Mouse (Mus musculus) ZHBTc4 (cell line): Measurements from ENCODE around the gene 5730455P16Rik.
A peak's percentile ranks its signal among the peaks of the same experiment; 100 is the strongest.
"Not testable (repeated sequence)": the region's sequence is repeated elsewhere in the genome, so short reads cannot be mapped to it uniquely, and the experiment has no call there.

ENCODE experiments used
- DNase-seq: peaks from one replicate; pipeline ENCODE4 v3.0.0-alpha.2; 2011; ENCODE audit warnings: low read depth, low spot score

5730455P16Rik gene

DNA sequence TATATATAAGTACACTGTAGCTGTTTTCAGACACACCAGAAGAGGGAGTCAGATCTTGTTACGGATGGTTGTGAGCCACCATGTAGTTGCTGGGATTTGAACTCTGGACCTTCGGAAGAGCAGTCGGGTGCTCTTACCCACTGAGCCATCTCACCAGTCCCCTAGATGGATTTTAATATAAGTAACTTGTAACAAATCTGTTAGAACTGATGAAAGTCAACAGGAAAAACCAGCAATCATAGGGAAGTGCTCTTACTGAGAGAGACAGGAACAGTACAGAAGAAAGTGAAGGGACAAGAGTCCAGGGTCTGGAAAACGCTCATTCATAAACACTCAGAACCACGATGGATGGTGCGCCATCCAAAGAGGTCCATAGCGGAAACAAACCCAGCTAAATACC lies 1.4 kb upstream of the 5730455P16Rik start:
- not testable (repeated sequence) for DNase-seq

DNA sequence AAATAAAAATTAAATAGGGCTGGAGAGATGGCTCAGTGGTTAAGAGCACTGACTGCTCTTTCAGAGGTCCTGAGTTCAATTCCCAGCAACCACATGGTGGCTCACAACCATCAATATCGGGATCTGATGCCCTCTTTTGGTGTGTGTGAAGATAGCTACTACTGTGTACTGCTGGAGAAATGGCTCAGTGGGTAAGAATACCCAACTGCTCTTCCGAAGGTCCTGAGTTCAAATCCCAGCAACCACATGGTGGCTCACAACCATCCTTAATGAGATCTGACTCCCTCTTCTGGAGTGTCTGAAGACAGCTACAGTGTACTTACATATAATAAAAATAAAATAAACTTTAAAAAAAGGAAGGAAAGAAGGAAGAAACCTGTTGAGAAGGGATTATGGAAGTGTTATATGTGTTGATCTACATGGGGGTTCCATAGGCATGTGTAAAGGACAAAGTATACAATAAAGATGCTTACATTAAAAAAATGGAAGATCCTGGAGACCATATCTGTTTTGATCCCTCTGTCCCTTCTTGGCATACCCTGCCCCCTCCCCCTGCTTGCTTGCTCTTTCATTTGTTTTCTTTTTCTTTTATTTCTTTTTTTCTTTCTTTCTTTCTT lies 726 bp upstream of the 5730455P16Rik start:
- DNase-seq: not testable (repeated sequence)

DNA sequence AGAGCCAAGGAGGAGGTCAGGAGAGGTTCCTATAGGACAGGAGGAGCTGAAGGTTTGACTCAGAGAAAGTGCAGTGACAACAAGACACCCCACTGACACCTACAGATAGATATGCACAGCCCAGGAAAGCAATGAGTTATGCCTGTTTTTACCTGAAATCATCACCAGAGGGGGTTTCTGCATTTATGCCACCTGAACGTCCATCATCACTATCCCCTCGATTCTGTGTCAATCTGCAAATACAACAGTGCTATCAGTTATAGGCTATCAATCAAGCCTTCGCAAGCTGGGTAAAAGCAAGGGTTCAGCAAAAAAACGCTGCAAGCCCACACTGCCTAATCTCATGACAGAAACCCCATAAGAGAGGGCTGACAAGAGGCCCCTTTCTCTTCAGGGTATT lies 1.2 kb downstream of the 5730455P16Rik start:
- DNase-seq: no peak

DNA sequence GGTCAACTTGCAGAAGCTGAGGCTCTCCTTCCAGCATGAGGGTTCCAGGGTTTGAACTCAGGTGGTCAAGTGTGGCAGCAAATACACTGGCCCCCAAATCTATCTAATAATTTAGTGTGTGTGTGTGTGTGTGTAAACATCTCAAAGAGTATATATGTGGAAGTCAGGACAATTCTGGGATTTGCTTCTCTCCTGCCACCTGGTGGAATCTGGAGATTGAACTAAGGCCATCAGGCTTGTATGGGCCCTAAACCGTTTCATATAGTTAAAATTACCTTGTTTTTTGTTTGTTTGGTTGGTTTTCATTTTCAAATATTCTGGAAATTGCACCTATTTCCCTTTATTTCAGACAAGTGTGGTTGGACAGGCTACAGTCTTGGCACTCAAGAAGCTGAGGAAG lies 8.9 kb downstream of the 5730455P16Rik start:
- no peak for DNase-seq

DNA sequence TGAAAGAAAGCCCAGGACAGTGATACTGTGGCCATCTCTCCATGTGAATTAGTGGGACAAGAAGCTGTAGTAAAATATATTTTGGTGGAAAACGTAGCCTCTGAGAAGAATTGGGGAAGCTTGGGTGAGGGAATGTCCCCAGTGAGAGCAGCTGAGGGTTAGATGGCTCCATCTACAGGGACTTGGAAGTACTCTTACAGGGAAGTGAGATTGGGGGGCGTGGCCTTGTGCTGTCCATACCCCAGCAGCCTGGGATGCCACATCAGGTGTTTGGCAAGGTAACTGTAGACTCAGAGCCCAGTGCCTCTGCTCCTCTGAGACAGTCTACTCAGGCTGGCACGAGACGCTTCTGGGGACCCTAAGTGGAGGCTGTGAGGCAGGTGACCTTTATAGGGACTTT lies 23.0 kb downstream of the 5730455P16Rik start:
- peak; percentile 73 for DNase-seq

DNA sequence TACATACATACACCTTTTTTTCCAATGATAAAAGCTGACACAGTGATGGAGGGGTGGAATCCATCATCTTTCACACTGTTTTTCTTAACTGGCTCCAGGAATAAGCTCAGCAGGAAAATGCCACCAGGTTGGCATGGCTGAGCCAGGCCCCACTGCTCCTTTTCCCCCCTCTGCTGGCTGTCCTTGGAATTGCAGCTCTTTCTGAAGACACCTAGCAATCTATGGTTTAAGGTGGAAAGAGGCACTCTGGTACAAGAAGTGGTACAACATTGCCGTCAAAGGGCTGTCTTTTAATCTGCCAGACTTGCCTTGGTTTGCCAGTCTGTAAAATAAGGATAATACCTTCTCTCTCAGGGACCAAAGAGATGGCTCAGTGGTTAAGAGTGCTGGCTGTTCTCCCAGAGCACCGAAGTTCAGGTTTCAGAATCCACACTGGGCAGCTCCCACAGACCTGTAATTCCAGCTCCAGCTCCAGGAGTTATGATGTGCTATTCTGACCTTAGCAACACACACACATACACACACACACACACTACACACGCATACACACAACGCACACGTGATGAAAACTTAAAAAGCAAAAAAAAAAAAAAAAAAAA lies 25.9 kb downstream of the 5730455P16Rik start:
- peak; percentile 81 for DNase-seq

DNA sequence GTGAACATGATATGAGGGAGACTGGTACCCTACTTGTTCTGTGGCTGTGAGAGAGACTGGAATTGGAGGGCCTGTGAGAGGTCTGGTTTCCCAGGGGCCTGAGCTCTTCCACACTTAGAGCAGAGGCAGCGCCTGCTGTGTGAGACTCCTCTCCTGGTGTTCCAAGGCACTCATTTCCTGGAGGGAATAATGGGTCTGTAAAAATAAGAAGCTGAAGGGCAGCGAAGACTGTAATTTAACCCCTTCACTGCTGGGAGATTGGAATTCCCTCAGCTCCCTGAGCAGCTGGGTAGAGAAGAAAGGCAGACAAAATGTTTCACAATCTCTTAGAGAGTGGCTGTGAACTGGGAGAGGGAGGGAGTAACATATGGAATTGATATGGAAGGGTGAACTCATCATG lies 35.4 kb downstream of the 5730455P16Rik start:
- DNase-seq: no peak

DNA sequence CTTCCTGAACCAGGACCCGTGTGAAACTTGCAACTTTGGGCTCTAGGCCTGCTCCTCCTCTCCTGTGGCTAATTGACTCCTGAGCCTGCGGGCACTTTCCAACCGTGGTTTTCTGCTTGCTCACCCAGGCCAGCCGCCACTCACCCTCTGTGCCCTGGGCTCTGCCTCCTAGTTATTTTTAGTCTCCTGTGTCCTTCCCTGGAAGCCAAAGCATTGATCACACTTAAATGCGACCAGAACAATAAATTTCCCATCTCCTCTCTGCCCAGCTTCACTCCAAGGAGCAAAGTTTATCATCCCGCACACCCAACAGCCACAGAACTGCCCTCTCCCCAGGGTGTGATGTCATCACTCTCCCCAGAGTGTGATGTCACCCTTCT lies 41.5 kb downstream of the 5730455P16Rik start:
- no peak for DNase-seq

DNA sequence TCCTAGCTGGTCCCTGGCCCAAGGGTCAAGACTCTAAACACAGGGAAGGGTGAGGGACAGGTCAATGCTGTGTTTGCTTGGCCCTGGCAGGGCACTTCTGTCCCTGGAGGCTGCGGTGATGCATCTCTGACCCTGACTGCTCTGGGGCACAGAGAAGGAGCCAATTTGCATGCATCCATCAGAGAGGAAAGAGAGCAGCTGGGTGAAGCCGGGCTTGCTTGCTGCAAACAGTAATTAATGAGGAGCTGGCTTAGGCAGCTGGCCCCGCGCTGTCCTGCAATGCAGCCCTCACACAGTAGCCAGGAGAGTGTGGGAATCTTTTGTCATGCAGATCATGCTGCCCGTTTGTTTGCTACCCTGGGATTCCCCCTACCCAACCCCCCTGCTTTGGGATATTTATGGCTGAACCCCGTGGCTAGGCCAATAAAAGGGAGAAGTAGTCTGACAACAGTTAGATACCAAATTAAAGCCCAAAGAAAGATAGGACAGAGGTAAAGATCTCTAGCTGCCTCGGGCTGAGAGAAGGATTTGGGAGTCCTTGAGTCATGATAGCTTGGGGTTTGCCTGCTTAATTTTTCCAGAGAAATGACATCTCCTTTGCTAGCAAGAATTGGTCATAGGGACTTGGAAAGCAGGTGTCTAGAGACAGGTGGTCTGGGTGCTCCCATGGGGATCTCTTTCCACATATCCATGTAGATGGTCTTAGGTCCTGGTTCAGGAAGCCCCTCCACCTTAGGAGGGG lies 42.1 kb downstream of the 5730455P16Rik start:
- no peak for DNase-seq

DNA sequence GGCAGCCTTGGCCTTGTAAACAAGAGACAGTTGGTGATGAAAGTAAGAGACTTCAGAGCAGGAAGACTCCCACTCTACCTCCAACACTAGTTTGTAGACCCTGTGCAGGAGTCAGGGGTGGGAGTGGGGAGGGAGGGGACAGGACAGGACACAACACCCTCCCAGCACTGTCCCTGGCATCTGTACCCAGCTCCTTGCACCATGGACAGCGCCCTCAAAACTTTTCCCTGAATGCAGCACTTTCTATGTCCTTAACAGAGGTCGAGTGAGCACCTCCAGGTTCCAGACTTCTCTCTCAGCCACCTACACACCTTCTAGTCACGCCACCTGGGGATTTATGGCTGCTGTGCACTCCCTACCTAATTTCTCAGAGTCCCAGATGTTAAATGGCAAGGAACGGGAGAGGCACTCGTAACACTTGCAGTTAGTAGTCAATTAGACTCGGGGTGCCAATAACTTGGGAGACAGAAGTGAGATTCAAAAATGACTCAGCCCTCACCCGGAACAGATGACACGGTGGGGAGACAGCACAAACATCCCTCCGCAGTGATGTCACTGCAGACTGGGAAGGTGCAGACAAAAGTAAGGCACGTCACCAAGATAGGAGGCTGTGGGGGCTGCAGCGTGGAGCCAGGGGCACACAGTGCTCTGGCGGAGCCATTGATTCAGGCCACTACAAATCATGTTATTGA lies 45.0 kb downstream of the 5730455P16Rik start:
- DNase-seq: peak; percentile 33

DNA sequence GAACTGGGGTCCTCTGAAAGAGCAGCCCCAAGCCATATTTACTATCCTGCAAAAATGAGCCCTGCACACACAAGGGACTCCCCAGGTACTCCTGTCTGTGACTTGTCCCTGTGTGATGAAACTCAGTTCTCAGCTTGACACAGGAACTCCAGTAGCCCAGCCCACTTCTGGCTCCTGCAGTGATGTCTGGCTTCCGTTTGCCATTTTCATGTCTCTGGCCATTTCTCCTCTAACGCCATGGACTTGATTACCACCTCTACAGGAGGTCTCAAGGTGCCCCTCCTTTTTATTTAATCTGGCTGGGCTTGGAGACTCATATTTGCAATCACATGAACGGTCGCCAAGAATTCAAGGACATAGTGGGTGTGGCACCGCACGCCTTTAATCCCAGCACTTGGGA lies 53.2 kb downstream of the 5730455P16Rik start:
- DNase-seq: peak; percentile 58

DNA sequence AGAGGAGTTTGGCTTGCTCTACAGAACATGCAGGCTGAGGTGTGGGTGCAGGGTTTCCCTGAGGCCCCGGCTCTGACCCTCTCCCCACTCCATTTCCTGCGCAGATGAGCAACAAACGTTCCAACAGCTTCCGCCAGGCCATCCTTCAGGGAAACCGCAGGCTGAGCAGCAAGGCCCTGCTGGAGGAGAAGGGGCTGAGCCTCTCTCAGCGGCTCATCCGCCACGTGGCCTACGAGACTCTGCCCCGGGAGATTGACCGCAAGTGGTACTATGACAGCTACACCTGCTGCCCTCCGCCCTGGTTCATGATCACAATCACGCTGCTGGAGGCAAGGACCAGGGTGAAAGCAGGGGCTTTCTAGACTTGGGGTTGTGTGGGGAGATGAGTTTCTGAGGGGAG lies 54.6 kb downstream of the 5730455P16Rik start:
- DNase-seq: peak; percentile 17

DNA sequence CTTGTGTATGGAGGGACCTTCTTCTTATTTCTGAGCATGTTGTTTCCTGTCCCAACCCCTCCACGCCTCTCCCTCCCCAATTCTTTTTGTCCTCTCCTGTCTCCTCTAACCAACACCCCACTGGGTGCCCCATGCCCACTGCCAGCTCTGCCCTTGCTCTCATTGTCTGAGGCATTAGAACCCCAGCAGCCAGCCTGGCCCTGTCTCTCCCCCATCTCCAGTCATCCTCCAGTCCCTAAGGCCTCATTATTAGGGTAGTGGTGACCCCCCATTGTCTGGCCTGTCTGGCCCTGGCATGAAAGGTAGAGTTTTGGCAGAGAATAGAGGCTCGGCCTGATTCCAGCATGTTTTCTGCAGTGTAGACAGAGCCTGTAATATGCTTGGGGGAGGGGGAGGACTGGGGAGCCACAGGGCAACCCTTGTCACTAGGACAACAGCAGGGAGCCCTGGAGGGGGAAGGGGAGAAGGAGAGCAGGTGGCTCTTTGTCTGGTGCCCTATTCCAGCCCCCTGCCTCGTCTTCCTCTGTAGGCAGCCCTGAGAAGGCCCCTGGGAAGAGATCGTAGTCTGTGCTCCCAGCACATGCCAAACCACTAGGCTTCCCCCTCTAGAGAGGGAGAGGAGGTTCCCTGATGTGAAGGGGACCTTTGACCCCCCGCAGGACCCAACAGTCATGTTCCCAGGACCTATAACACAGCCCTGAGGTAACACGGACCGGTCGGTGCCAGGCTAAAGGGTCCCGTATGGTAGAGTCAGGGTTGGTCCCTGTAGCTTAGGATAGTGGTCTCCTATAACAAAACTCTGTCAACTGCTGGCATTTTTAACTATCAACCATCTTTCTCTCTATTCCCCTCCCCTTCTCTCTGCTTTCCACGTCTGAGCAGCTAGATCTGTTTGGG lies 61.8 kb downstream of the 5730455P16Rik start:
- DNase-seq: no peak

DNA sequence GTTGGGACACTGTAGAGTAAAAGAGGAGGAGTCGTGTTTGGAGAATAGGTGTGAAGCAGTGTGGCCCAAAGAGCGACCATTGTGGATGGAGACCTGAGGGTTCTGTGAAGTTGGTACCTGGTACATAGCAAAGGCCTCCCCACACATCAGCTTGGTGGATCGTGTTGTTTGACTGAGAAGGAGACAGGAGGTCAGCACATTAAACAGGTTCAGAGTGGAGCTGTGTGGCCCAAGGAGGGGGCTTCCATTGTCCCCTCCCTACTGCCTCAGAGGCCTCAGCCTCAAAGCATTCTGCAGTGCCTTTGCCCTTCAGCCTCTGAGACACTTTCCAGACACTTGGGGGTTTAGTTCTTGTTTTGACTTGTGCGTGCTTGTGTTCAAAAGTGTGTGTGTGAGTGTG lies 63.9 kb downstream of the 5730455P16Rik start:
- no peak for DNase-seq

DNA sequence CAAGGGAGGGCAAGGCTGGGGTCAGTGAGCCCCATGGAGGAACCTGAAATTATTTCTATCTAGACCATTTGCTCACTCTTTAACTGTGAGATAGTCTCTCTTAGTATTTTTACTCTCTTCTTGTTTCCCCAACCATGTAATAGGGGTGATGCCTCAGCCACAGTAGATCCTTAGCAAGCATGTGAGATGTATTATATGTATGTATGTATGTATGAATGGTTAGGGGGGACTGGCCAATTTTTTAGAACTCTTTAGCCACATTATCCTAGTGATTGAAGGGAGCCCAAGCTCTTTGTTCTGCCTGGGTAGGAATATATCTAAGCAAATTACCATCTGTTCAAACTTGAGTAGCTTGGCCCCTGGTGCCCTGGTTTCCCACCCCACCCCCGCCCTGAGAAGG lies 64.4 kb downstream of the 5730455P16Rik start:
- no peak for DNase-seq

DNA sequence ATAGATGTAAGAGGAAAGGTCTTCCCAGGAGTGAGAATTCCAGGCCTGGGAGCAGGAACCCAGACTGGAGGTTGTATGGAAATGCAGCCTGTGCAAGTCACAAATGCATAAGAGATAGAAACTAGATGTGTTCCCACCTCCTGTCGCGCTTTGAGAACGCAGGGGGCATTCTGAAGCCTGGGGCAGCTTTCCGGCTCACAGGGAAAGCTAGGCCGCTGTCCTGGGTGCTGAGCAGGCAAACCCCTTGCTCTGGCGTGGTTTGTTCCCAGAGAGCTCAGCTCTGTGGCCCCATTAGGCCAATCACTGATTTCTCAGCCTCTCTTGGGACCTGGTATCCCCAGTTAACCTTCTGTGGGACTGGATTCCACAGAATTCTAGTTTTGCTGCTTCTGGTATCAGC lies 65.3 kb downstream of the 5730455P16Rik start:
- DNase-seq: peak; percentile 57

DNA sequence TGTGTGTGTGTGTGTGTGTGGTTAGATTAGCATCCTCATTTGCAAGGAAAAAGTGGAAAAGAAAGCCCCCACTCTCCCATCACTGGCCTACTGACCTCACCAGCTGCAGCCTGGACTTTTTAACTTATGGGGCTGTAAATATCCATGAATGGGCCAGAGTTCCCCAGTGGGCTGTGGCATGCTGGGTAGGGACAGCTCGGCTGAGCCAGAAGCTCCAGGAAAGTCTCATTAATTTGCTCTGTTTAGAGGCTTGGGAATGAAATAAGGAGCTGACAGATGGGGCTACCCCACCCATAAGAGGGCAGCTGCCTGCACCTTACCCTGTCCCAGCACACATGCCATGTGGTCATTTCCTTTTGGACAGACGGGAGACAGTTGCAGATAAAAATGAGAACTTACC lies 65.8 kb downstream of the 5730455P16Rik start:
- DNase-seq: no peak

DNA sequence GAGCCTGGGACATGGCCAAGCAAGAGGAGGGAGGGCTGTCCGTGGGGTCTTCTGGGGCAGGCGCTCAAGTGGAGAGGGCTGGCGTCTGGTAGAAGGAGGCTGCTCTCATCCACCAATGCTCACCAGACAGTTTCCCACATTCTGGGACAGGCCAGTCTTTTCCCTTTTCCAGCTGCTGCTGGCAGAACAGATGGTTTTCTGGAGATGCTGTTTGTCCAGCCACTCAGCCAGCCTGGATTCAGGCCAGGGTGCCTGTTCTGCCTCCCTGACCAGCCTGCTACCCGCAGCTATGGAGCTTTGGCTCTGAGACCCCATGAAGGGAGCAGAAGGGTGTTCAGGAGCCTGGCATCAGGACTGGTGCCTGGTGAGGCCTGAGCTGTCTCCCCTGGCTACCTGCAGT lies 66.6 kb downstream of the 5730455P16Rik start:
- no peak for DNase-seq
